Mouse (Mus musculus) G1E (cell line): ENCODE data around the gene Rhobtb1.

Experiments used
- CTCF ChIP-seq: IDR thresholded peaks from 2 replicates; pipeline ENCODE4 v1.5.1; 2012; ENCODE audit warnings: low read depth, low read length, inconsistent platforms, mixed read lengths
- GATA1 ChIP-seq: IDR thresholded peaks from 2 replicates; pipeline ENCODE4 v1.6.1; 2012; ENCODE audit warnings: borderline replicate concordance, low read length, inconsistent platforms, mixed read lengths

GRCm38 (mm10) chr10:69274705-69275104 lies 123.5 kb downstream of the Rhobtb1 start:
- TF ChIP-seq CTCF, result no peak
- TF ChIP-seq GATA1, result no peak
